Mouse (Mus musculus): Measurements from ENCODE around the gene Trpc4.

The Trpc4 gene

GRCm38 (mm10) chr3:54155639-54156315 lies at the start of gene Trpc4:
Gene Trpc4, plus strand, starts transcription at chr3:54156035.
- no peak for DNase-seq

GRCm38 (mm10) chr3:54111489-54111888 lies 44.3 kb upstream of the Trpc4 start:
- no peak for DNase-seq

- DNase-seq, result no peak
These were observed 20.5 kb upstream of the Trpc4 start for GRCm38 (mm10) chr3:54135376-54135775.

- DNase-seq, result no peak
These were observed 14.5 kb upstream of the Trpc4 start for GRCm38 (mm10) chr3:54141376-54141775.

- no peak for DNase-seq
These were observed 794 bp upstream of the Trpc4 start for GRCm38 (mm10) chr3:54154844-54155638.

GRCm38 (mm10) chr3:54156316-54157000 lies 623 bp downstream of the Trpc4 start:
- no peak for DNase-seq

GRCm38 (mm10) chr3:54170701-54171100 lies 14.9 kb downstream of the Trpc4 start:
- no peak for DNase-seq

- DNase-seq, result no peak
These were observed 21.5 kb downstream of the Trpc4 start for GRCm38 (mm10) chr3:54177296-54177695.

GRCm38 (mm10) chr3:54190932-54191668 lies 35.3 kb downstream of the Trpc4 start:
- no peak for DNase-seq

GRCm38 (mm10) chr3:54201231-54201630 lies 45.4 kb downstream of the Trpc4 start:
- DNase-seq, result no peak

GRCm38 (mm10) chr3:54204386-54204785 lies 48.6 kb downstream of the Trpc4 start:
- DNase-seq, result no peak

- DNase-seq, result no peak
These were observed 54.3 kb downstream of the Trpc4 start for GRCm38 (mm10) chr3:54210112-54210511.

- no peak for DNase-seq
These were observed 55.6 kb downstream of the Trpc4 start for GRCm38 (mm10) chr3:54211441-54211840.

GRCm38 (mm10) chr3:54222549-54222948 lies 66.7 kb downstream of the Trpc4 start:
- no peak for DNase-seq

GRCm38 (mm10) chr3:54228463-54228862 lies 72.6 kb downstream of the Trpc4 start:
- no peak for DNase-seq

GRCm38 (mm10) chr3:54238891-54239290 lies 83.1 kb downstream of the Trpc4 start:
- no peak for DNase-seq

GRCm38 (mm10) chr3:54239426-54239825 lies 83.6 kb downstream of the Trpc4 start:
- no peak for DNase-seq

GRCm38 (mm10) chr3:54243136-54243535 lies 87.3 kb downstream of the Trpc4 start:
- no peak for DNase-seq

GRCm38 (mm10) chr3:54244729-54245465 lies 89.1 kb downstream of the Trpc4 start:
- DNase-seq, result no peak

GRCm38 (mm10) chr3:54246416-54246815 lies 90.6 kb downstream of the Trpc4 start:
- DNase-seq, result no peak

GRCm38 (mm10) chr3:54249311-54249710 lies 93.5 kb downstream of the Trpc4 start:
- no peak for DNase-seq

GRCm38 (mm10) chr3:54266943-54267342 lies 111.1 kb downstream of the Trpc4 start:
- no peak for DNase-seq

All from thymus, postnatal 14 days (tissue).